Mouse (Mus musculus): ENCODE results near the gene Mrpl27. TPM values are rescaled to one million over a fixed set of nuclear protein-coding genes. Genes with fewer than 3 reads are reported as not detected.
A peak's percentile ranks its signal among the peaks of the same experiment; 100 is the strongest.
"Not testable (repeated sequence)": the region's sequence is repeated elsewhere in the genome, so short reads cannot be mapped to it uniquely, and the experiment has no call there.

Gene Mrpl27
- total RNA-seq, 2 experiments from 2014 or later = 45.7 to 46.8 TPM

- no peak for ATAC-seq (replicated peaks; ENCODE audit: poor library complexity, severe bottlenecking)
These were observed 7.8 kb downstream of the Mrpl27 start for GRCm38 (mm10) chr11:94661344-94661743.

GRCm38 (mm10) chr11:94665281-94665680 is 11.7 kb downstream of the Mrpl27 start:
- ATAC-seq (replicated peaks; ENCODE audit: poor library complexity, severe bottlenecking) = no peak

- ATAC-seq (replicated peaks; ENCODE audit: poor library complexity, severe bottlenecking) = no peak
These were observed 21.4 kb downstream of the Mrpl27 start for GRCm38 (mm10) chr11:94674984-94675383.

DNA sequence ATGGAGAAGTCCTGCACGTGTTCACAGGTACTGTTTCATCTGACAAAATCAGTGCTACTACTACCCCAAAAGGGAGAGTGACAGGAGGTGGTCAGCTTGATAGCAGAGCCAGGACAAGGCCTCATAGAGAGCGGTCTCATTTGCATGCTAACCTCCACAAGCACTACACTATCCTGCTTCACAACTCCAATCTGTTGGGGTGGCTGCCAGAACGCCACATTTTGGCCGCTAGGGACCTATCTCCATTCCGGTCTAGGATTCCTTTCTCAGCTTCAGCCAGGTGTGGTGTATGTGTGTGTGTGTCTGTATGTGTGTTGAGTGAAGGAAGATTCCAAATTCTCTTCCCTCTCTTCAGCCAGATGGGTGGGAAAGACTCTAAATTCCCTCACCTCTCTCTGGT is 21.9 kb downstream of the Mrpl27 start:
- no peak for ATAC-seq (replicated peaks; ENCODE audit: poor library complexity, severe bottlenecking)

DNA sequence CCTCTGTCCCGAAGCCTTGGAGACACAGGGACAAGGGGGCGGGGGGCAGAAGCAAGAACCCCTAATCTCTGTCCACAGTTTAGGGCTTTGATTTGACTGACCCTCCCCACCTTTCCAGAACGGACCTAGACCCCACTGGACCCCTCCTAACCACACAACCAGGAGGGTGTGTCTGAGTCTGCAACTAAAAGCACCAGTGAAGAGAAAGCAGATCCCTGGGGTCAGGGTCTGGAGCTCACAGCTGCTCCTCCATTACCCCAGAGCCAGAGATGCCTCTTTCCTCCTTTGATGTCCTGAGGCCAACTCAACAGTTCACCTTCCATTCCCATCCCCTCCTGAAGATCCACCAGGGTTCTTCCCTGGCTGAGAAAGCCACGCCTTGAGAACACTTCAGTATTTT is 22.7 kb downstream of the Mrpl27 start:
- no peak for ATAC-seq (replicated peaks; ENCODE audit: poor library complexity, severe bottlenecking)

- ATAC-seq (replicated peaks; ENCODE audit: poor library complexity, severe bottlenecking) = peak; percentile 96
These were observed 23.4 kb downstream of the Mrpl27 start, which contains the start of gene Xylt2 for GRCm38 (mm10) chr11:94676754-94677606. TSS of gene Xylt2 (minus strand) at chr11:94677515.

- ATAC-seq (replicated peaks; ENCODE audit: poor library complexity, severe bottlenecking) = no peak
These were observed 24.1 kb downstream of the Mrpl27 start for GRCm38 (mm10) chr11:94677607-94678145.

DNA sequence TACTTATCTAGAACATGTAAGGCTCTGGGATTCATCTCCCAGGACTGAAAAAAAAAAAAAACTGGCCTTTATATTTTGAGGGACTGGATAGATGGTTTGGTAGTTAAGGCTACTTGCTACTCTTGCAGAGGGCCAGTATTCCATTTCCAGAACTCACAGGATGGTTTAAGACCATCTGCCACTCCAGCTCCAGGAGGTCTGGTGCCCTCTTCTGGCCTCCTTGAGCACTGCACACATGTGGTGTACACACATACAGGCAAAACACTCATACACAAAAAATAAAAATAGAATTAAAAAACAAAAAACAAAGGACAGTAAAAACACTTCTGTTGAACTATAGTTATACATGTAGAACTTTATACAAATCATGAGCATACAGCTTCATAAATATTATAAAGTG is 27.1 kb downstream of the Mrpl27 start:
- no peak for ATAC-seq (replicated peaks; ENCODE audit: poor library complexity, severe bottlenecking)

- ATAC-seq (replicated peaks; ENCODE audit: poor library complexity, severe bottlenecking) = no peak
These were observed 28.1 kb downstream of the Mrpl27 start for GRCm38 (mm10) chr11:94681640-94682039.

DNA sequence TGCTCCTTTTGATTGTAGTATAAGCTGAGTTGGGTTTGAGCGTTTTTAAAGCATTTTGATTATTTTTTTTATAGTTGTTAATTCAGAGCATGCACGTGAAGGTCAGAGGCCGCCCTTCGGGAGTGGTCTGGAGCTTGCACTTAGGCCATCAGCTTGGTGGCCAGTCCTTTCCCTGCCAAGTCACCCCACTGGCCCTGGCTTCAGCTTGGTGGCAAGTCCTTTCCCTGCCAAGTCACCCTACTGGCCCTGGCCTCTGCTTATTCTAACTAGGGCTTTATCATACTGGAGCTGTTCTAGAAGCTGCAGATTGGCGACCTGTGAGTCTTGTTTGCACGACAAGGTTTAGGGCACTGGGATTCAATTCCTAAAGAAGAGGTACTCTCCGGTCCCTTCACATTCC is 28.9 kb downstream of the Mrpl27 start:
- ATAC-seq (replicated peaks; ENCODE audit: poor library complexity, severe bottlenecking) = no peak

GRCm38 (mm10) chr11:94687178-94687577 is 33.6 kb downstream of the Mrpl27 start:
- peak; percentile 79 for ATAC-seq (replicated peaks; ENCODE audit: poor library complexity, severe bottlenecking)

- not testable (repeated sequence) for ATAC-seq (replicated peaks; ENCODE audit: poor library complexity, severe bottlenecking)
These were observed 38.9 kb downstream of the Mrpl27 start for GRCm38 (mm10) chr11:94692502-94692901.

DNA sequence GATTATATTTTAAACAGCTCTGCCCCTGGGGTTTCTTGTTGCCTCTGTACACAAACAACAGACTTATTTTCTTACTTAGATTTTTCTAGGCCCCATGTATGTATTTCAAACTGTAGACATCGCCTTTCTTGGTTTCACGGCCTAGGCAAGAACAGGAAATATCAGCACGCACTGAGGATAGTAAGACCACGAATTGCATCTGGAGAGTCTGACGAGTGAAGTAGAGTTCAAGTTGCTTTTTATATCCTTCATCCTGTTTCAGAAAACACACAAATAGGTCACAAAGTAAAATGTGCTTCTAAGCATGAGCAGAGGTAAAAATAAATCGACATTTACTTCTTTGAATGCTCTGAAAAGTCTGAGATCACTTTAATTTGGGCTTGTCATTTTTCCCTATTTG is 41.9 kb downstream of the Mrpl27 start:
- ATAC-seq (replicated peaks; ENCODE audit: poor library complexity, severe bottlenecking) = no peak

DNA sequence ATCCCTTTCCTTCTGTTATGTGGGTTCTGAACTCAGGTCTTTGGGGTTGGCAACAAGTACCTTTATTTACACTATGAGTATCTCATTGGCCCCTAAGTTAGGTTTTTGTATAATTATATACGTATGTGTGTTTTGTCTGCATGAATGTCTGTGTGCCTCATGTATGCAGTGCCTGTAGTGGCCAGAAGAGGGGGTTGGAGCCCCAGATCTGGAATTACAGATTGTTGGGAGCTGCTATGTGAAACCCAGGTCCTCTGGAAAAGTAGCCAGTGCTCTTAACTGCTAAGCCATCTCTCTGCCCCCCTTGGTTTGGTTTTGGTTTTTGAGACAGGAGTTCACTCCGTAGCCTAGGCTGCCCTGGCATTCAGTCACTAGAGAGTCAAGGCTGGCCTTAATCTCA is 43.6 kb downstream of the Mrpl27 start:
- no peak for ATAC-seq (replicated peaks; ENCODE audit: poor library complexity, severe bottlenecking)

GRCm38 (mm10) chr11:94697703-94698464 is 44.3 kb downstream of the Mrpl27 start:
- no peak for ATAC-seq (replicated peaks; ENCODE audit: poor library complexity, severe bottlenecking)

- ATAC-seq (replicated peaks; ENCODE audit: poor library complexity, severe bottlenecking) = no peak
These were observed 45.8 kb downstream of the Mrpl27 start for GRCm38 (mm10) chr11:94699399-94699798.

- no peak for ATAC-seq (replicated peaks; ENCODE audit: poor library complexity, severe bottlenecking)
These were observed 48.0 kb downstream of the Mrpl27 start for GRCm38 (mm10) chr11:94701401-94702215.

DNA sequence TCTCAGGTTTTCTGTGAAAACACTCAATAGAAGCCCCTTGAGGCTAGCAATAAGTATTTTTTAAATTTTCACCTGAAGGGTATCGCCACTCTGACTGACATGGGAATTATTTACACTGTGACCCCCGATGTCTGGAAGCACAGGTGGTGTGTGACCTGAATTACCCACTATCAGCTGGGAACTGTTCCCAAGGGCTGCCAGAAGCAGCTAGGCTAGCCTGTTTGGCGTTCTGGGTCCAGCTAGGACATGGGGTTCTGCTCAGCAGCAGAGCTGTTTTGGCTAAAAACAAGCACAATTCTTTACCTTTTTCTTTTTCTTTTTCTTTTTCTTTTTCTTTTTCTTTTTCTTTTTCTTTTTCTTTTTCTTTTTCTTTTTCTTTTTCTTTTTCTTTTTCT is 48.6 kb downstream of the Mrpl27 start:
- no peak for ATAC-seq (replicated peaks; ENCODE audit: poor library complexity, severe bottlenecking)

DNA sequence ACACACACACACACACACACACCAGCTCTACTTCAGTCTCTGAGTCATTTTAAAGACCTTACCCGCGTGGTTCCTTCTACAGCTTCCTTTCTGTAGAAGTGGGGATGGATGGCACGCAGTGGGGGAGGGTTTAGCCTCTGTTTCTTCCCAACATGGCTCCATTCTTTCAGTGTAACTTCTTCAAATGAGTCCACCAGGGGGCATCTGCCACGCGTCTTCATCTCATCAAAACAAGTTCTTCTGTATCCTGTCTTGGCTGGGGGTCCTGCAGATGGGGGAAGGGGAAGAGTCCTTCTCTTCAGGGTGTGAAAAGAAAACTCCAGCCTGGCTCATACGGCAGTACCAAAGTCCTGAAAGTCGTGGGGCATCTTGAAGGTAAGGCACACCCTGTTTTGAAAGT is 50.5 kb downstream of the Mrpl27 start:
- ATAC-seq (replicated peaks; ENCODE audit: poor library complexity, severe bottlenecking) = peak; percentile 17; the same call in 1 of the 2 replicates

DNA sequence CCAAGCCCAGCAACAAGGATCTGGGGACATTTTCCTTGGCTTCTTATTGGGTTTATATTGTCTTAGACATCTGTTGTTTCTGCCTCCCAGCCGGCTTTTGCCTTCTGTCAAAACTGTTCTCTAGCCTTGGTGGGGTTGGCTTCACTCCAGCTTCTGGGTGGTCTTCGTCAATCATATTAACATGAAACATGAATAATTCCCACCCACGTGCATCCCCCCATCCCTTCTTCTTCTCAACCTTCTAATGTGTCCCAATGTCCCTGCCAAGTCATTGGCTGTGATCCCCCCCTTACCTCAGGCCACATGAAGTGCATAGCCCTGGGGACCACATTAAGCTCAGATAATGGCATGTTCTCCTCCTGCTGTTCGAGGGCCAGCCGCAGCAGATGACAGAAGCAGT is 50.9 kb downstream of the Mrpl27 start, which contains the start of gene Gm11541:
Gene Gm11541, minus strand, starts transcription at position 28 of the 400 bp plus-strand sequence.
- no peak for ATAC-seq (replicated peaks; ENCODE audit: poor library complexity, severe bottlenecking)

All from granulocyte monocyte progenitor cell, adult 5-6 weeks (primary cell).